Mouse (Mus musculus): ENCODE results near the gene Fam3b. TPM values are rescaled to one million over a fixed set of nuclear protein-coding genes. Genes with fewer than 3 reads are reported as not detected.

The Fam3b gene
- polyA plus RNA-seq, 1 experiment: not detected

DNA sequence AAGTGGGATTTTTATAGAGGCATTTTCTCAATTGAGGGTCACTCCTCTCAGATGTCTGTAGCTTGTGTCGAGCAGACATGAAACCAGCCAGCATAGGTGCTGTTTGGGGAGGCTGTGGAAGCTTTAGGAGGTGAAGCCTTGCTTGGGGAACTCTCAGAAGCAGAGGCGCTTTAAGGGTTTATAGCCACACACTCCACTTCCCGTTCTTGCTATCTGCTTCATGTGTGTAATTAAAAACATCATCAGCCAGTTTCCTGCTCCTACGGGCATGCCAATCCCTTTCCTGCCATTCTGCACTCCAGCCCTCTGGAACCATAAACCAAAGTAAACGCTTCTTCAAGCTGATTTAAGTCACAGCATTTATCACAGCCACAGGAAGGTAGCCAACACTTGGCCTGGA is 3.8 kb downstream of the Fam3b start:
- Histone ChIP-seq H3K4me2 (ENCODE audit: low read depth) (no peak overlapping the region), H3K4me3 (no peak overlapping the region), H3K27me3 (ENCODE audit: control insufficient read depth, insufficient read depth, insufficient read length) (no peaks in the 10 kb centered on the region), H3K79me2 (ENCODE audit: control insufficient read depth, insufficient read depth) (no peaks in the 10 kb centered on the region), H3K36me3 (ENCODE audit: control insufficient read depth, insufficient read depth) (no peaks in the 10 kb centered on the region), H3ac (ENCODE audit: control insufficient read depth, insufficient read length) (no peak overlapping the region)
- no peak for TF ChIP-seq POLR2AphosphoS2 (IDR thresholded peaks at IDR 0.05; ENCODE audit: insufficient read length, low read depth)

GRCm38 (mm10) chr16:97507783-97508182 is 6.8 kb downstream of the Fam3b start:
- Histone ChIP-seq H3K36me3 (ENCODE audit: control insufficient read depth, insufficient read depth) (no peaks in the 10 kb centered on the region), H3K27me3 (ENCODE audit: control insufficient read depth, insufficient read depth, insufficient read length) (no peaks in the 10 kb centered on the region), H3K4me3 (no peak overlapping the region), H3K79me2 (ENCODE audit: control insufficient read depth, insufficient read depth) (no peaks in the 10 kb centered on the region), H3ac (ENCODE audit: control insufficient read depth, insufficient read length) (no peak overlapping the region), H3K4me2 (ENCODE audit: low read depth) (no peak overlapping the region)
- no peak for TF ChIP-seq MAX (IDR thresholded peaks at IDR 0.05; ENCODE audit: low read depth)
- TF ChIP-seq TCF3 (IDR thresholded peaks at IDR 0.05; ENCODE audit: insufficient read length, low read depth): no peak
- no peak for TF ChIP-seq MYOG (IDR thresholded peaks at IDR 0.05; ENCODE audit: control insufficient read depth in 1 of 3, insufficient read depth in 1 of 3, insufficient read length in 2 of 3, low read depth in 2 of 3)
- no peak for TF ChIP-seq CEBPB (IDR thresholded peaks at IDR 0.05; ENCODE audit: insufficient read depth, poor library complexity, severe bottlenecking)
- no peak for TF ChIP-seq SRF (IDR thresholded peaks at IDR 0.05; ENCODE audit: control insufficient read depth, insufficient read length, low read depth)
- no peak for TF ChIP-seq USF1 (IDR thresholded peaks at IDR 0.05; ENCODE audit: low read depth)
- TF ChIP-seq REST (IDR thresholded peaks at IDR 0.05; ENCODE audit: insufficient read depth, insufficient read length): no peak
- TF ChIP-seq POLR2A (IDR thresholded peaks at IDR 0.05; ENCODE audit: insufficient read length, low read depth): no peak
- TF ChIP-seq MYOD1 (IDR thresholded peaks at IDR 0.05; ENCODE audit: control insufficient read depth in 1 of 3, insufficient read length in 2 of 3, low read depth in 2 of 3): no peak
- TF ChIP-seq POLR2AphosphoS2 (IDR thresholded peaks at IDR 0.05; ENCODE audit: insufficient read length, low read depth): no peak
- TF ChIP-seq TCF12 (IDR thresholded peaks at IDR 0.05; ENCODE audit: insufficient read depth, poor library complexity, severe bottlenecking): no peak
- TF ChIP-seq E2F4 (IDR thresholded peaks at IDR 0.05; ENCODE audit: insufficient read depth): no peak

- TF ChIP-seq USF1 (IDR thresholded peaks at IDR 0.05; ENCODE audit: low read depth) (no peak), MYOD1 (IDR thresholded peaks at IDR 0.05; ENCODE audit: control insufficient read depth in 1 of 3, insufficient read length in 2 of 3, low read depth in 2 of 3) (no peak), E2F4 (IDR thresholded peaks at IDR 0.05; ENCODE audit: insufficient read depth) (no peak), TCF12 (IDR thresholded peaks at IDR 0.05; ENCODE audit: insufficient read depth, poor library complexity, severe bottlenecking) (no peak), SRF (IDR thresholded peaks at IDR 0.05; ENCODE audit: control insufficient read depth, insufficient read length, low read depth) (no peak), MAX (IDR thresholded peaks at IDR 0.05; ENCODE audit: low read depth) (no peak), MYOG (IDR thresholded peaks at IDR 0.05; ENCODE audit: control insufficient read depth in 1 of 3, insufficient read depth in 1 of 3, insufficient read length in 2 of 3, low read depth in 2 of 3) (no peak), POLR2AphosphoS2 (IDR thresholded peaks at IDR 0.05; ENCODE audit: insufficient read length, low read depth) (no peak), POLR2A (IDR thresholded peaks at IDR 0.05; ENCODE audit: insufficient read length, low read depth) (no peak)
- H3ac ChIP-seq (ENCODE audit: control insufficient read depth, insufficient read length): no peak overlapping the region
- H3K27me3 ChIP-seq (ENCODE audit: control insufficient read depth, insufficient read depth, insufficient read length): no peaks in the 10 kb centered on the region
- no peak overlapping the region for H3K4me3 ChIP-seq
- no peaks in the 10 kb centered on the region for H3K36me3 ChIP-seq (ENCODE audit: control insufficient read depth, insufficient read depth)
- no peaks in the 10 kb centered on the region for H3K79me2 ChIP-seq (ENCODE audit: control insufficient read depth, insufficient read depth)
- H3K4me2 ChIP-seq (ENCODE audit: low read depth): no peak overlapping the region
Measured at GRCm38 (mm10) chr16:97504793-97505192, 9.8 kb downstream of the Fam3b start.

DNA sequence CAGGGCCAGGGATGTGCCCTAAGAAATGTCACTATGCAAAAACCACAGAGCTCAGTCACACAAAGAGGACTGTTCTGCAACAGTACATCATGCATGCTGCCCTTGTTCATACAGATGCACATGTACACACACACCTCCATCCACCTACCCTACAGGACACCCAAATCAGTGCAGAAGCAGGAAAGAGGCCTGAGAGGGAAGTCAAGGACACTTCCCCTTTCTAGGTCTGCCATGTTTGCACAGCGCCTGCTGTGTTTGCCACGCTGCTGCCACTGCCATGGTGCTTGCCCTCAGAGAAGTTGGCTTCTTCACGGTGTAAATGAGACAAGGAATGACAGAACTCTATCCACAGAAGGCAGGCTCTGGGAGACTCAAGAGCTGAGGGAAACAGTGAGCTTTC is 10.8 kb downstream of the Fam3b start:
- no peak overlapping the region for H3K4me3 ChIP-seq
- H3K27me3 ChIP-seq (ENCODE audit: control insufficient read depth, insufficient read depth, insufficient read length): no peaks in the 10 kb centered on the region
- no peaks in the 10 kb centered on the region for H3K79me2 ChIP-seq (ENCODE audit: control insufficient read depth, insufficient read depth)
- H3ac ChIP-seq (ENCODE audit: control insufficient read depth, insufficient read length): no peak overlapping the region
- TF ChIP-seq MYOG (IDR thresholded peaks at IDR 0.05; ENCODE audit: control insufficient read depth in 1 of 3, insufficient read depth in 1 of 3, insufficient read length in 2 of 3, low read depth in 2 of 3) (no peak), POLR2AphosphoS2 (IDR thresholded peaks at IDR 0.05; ENCODE audit: insufficient read length, low read depth) (no peak), E2F4 (IDR thresholded peaks at IDR 0.05; ENCODE audit: insufficient read depth) (no peak), TCF3 (IDR thresholded peaks at IDR 0.05; ENCODE audit: insufficient read length, low read depth) (no peak), CEBPB (IDR thresholded peaks at IDR 0.05; ENCODE audit: insufficient read depth, poor library complexity, severe bottlenecking) (no peak), SRF (IDR thresholded peaks at IDR 0.05; ENCODE audit: control insufficient read depth, insufficient read length, low read depth) (no peak), USF1 (IDR thresholded peaks at IDR 0.05; ENCODE audit: low read depth) (no peak)
- H3K36me3 ChIP-seq (ENCODE audit: control insufficient read depth, insufficient read depth): no peaks in the 10 kb centered on the region
- no peak overlapping the region for H3K4me2 ChIP-seq (ENCODE audit: low read depth)

DNA sequence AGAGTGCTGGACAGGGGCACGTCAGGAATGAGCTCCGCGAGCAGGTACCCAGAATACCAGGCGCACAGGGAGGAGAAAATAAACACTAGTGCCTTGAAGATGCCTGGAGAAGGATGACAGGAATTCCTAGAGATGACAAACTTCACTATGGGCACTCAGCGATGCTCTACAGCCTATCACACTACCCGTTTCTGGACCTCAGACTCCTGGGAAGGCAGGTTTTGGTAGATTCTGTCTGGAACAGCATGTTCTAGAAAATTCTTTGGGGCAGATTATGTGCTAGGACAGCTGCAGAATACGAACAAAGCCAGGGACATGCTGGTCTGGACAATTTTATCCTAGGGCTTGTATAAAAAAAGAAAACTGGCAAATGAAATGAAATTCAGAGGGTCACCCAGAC is 13.7 kb downstream of the Fam3b start:
- Histone ChIP-seq H3K36me3 (ENCODE audit: control insufficient read depth, insufficient read depth) (no peaks in the 10 kb centered on the region), H3K4me2 (ENCODE audit: low read depth) (no peak overlapping the region), H3ac (ENCODE audit: control insufficient read depth, insufficient read length) (no peak overlapping the region), H3K4me3 (no peak overlapping the region), H3K27me3 (ENCODE audit: control insufficient read depth, insufficient read depth, insufficient read length) (no peaks in the 10 kb centered on the region), H3K79me2 (ENCODE audit: control insufficient read depth, insufficient read depth) (no peaks in the 10 kb centered on the region)
- TF ChIP-seq MAX (IDR thresholded peaks at IDR 0.05; ENCODE audit: low read depth): no peak
- TF ChIP-seq CEBPB (IDR thresholded peaks at IDR 0.05; ENCODE audit: insufficient read depth, poor library complexity, severe bottlenecking): no peak
- no peak for TF ChIP-seq POLR2AphosphoS2 (IDR thresholded peaks at IDR 0.05; ENCODE audit: insufficient read length, low read depth)
- TF ChIP-seq REST (IDR thresholded peaks at IDR 0.05; ENCODE audit: insufficient read depth, insufficient read length): no peak
- no peak for TF ChIP-seq USF1 (IDR thresholded peaks at IDR 0.05; ENCODE audit: low read depth)
- no peak for TF ChIP-seq SRF (IDR thresholded peaks at IDR 0.05; ENCODE audit: control insufficient read depth, insufficient read length, low read depth)
- TF ChIP-seq E2F4 (IDR thresholded peaks at IDR 0.05; ENCODE audit: insufficient read depth): no peak
- TF ChIP-seq MYOD1 (IDR thresholded peaks at IDR 0.05; ENCODE audit: control insufficient read depth in 1 of 3, insufficient read length in 2 of 3, low read depth in 2 of 3): no peak
- TF ChIP-seq TCF3 (IDR thresholded peaks at IDR 0.05; ENCODE audit: insufficient read length, low read depth): no peak
- TF ChIP-seq TCF12 (IDR thresholded peaks at IDR 0.05; ENCODE audit: insufficient read depth, poor library complexity, severe bottlenecking): no peak
- TF ChIP-seq POLR2A (IDR thresholded peaks at IDR 0.05; ENCODE audit: insufficient read length, low read depth): no peak
- no peak for TF ChIP-seq MYOG (IDR thresholded peaks at IDR 0.05; ENCODE audit: control insufficient read depth in 1 of 3, insufficient read depth in 1 of 3, insufficient read length in 2 of 3, low read depth in 2 of 3)

Measured in myocyte (in vitro differentiated cells).